Mouse (Mus musculus): ENCODE measurements around the gene Sgms1.
"Not testable (repeated sequence)": the region's sequence is repeated elsewhere in the genome, so short reads cannot be mapped to it uniquely, and the experiment has no call there.

The Sgms1 gene

DNA sequence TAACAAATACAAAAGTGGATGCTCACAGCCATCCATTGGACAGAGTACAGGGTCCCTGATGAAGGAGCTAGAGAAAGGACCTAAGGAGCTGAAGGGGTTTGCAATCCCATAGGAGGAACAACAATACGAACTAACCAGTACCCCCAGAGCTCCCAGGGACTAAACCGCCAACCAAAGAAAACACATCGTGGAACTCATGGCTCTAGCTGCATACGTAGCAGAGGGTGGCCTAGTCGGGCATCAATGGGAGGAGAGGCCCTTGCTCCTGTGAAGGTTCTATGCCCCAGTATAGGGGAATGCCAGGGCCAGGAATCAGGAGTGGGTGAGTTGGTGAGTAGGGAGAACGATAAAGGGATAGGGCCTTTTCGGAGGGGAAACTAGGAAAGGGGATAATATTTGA is 31.5 kb downstream of the Sgms1 start:
- not testable (repeated sequence) for DNase-seq (ENCODE audit: low spot score in 2 of 2)

- DNase-seq (ENCODE audit: low spot score in 2 of 2) = no peak
Observed at GRCm38 (mm10) chr19:32356166-32356565, 33.3 kb downstream of the Sgms1 start.

DNA sequence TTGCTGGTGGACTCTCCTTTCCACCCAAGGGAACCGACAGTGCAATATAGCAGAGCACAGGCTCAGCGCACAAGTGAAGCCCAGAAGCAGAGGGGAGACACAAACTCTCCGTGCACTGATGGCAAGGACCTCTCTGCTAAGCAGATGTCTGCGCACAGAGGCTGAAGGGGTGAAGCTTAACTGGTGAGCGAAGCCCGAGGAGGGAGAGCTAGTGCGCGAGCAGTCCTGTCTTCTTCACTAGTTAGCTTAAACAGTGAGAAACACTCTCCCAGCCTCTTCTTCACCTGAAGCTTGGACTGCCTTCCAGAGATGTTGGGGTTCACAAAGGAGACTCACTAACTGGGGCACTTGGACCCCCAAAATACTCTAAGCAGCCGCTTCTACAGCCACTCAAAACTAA is 36.1 kb downstream of the Sgms1 start:
- DNase-seq (ENCODE audit: low spot score in 2 of 2) = no peak

GRCm38 (mm10) chr19:32348955-32349654 is 40.4 kb downstream of the Sgms1 start:
- no peak for DNase-seq (ENCODE audit: low spot score in 2 of 2)

DNA sequence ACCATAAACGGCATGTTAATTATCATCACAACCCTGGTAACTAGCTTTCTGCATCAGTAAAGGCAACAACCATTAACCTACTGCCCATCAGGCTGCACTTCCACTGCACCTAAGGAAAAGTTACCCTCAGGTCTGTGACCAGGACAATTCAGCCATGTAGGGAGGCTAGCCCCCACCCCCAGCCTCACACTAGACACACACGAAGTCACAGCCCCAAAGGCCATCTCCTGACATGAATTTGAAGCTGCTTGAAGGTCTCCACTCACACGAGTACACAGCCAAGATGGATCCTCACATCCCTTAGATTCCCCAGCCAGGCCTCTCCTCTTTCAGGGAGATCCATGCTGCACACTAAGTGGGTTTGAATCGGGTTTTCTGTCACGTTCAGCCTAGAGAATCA is 42.0 kb downstream of the Sgms1 start:
- no peak for DNase-seq (ENCODE audit: low spot score in 2 of 2)

DNA sequence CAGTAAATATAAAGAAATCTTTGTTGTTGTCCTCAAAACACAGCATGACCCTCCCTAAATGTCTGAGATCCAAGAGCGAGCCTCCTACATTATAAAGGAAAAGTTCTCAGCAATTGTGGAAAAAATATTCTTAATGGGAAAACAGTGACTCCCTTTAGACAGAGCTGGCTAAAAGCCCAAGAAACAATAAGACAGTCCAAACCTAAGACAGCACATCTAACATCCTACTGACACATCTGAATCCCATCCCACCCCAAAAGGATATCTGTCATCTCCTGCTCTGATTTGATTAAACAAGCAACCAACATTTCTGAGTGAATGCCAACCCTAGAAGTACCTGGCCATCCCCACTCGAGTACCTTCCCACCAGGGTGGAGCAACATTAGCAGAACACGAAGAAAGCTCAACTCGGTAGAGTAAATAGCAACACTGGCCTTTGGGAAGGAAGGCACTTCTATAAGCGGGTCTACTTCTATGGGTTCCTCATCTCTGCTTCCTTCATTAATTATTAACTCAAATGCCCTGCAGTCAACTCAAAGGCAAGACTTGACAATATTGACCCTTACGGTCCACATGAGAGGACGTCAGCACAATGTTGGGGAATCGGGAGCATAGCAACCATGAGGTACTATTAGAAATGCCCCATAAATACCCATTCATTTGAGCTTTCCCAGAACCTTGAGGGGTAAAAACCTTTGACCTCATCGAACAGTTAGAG is 42.7 kb downstream of the Sgms1 start:
- no peak for DNase-seq (ENCODE audit: low spot score in 2 of 2)

DNA sequence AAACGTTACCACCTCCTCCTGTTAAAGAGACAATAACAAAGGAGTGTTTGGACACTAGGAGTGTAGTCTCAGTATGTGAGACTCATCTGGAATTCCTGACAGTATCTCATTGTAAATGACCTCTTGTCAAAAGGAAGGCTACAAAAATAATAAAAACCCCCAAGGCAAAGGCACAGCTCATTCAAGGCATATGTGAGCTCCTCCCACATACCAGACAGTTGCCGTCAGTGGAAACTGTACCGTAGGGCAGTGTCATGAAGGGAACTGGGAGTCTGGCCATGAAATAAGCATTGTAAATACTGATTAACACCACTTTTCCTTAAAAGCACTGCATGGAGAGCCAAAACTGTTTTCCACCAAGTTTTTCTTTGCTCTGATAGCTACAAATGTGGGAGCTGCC is 43.3 kb downstream of the Sgms1 start:
- no peak for DNase-seq (ENCODE audit: low spot score in 2 of 2)

GRCm38 (mm10) chr19:32345181-32345745 is 44.3 kb downstream of the Sgms1 start:
- DNase-seq (ENCODE audit: low spot score in 2 of 2) = no peak

GRCm38 (mm10) chr19:32344738-32345121 is 44.8 kb downstream of the Sgms1 start:
- peak in 1 of 2 experiments; percentile 39 for DNase-seq (ENCODE audit: low spot score in 2 of 2)

GRCm38 (mm10) chr19:32343937-32344737 is 45.4 kb downstream of the Sgms1 start:
- no peak for DNase-seq (ENCODE audit: low spot score in 2 of 2)

DNA sequence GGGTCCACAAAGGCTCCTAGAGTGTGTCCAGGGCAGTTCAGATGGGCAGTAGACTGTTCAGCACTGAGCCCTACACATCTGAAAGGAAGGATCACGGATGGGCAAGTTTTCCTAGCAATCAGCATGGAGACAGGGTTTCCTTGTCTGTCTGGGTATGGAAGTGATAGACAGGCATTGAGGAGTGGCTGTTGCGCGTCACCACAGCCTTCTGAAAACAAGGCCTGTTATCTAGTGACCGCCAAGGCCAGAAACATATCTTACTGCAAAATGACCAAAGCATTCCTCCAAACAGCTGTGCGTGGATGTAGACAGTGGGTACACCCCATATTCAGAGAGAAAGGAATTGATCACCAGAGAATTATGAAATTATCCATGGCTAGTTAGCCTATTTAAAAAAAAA is 47.1 kb downstream of the Sgms1 start:
- DNase-seq (ENCODE audit: low spot score in 2 of 2) = no peak

DNA sequence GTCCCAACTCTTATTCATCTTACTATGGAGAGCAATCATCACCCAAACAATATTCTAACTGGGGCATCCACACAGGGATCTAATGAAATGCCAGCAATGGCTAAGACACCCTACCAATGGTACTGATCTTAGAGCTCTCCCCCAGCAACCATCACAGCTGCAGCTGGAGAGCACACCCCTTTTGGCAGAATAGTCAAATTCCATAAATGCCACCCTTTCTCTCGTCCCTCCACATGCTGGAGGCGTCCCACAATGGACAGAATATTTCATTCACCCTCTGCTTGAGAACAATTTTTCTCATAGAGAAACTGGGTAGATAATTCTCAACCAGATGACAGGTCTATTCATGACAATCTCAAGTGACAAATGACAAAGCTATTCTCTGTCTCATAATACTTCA is 48.4 kb downstream of the Sgms1 start:
- no peak for DNase-seq (ENCODE audit: low spot score in 2 of 2)

GRCm38 (mm10) chr19:32340168-32340567 is 49.3 kb downstream of the Sgms1 start:
- DNase-seq (ENCODE audit: low spot score in 2 of 2) = no peak

GRCm38 (mm10) chr19:32337708-32338107 is 51.8 kb downstream of the Sgms1 start:
- no peak for DNase-seq (ENCODE audit: low spot score in 2 of 2)

GRCm38 (mm10) chr19:32334751-32335150 is 54.8 kb downstream of the Sgms1 start:
- DNase-seq (ENCODE audit: low spot score in 2 of 2) = no peak

DNA sequence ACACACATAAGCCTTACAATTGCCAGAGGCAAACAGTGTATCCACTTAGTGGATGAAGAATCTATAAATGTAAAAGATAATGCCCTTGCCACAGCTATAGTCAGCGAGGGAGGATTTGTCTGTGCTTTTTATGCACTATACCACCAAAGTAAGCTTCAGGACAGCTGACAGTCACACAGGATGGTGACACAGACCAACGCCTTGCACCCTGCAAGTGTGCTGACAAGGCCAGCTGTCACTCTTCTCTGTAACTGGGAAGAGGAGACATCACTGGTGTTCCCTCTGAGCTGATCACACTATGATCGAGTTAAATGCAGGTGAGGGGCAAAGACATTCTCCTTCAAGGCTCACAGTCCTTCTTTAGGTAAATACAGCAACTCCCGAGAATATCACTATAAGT is 56.0 kb downstream of the Sgms1 start:
- DNase-seq (ENCODE audit: low spot score in 2 of 2) = no peak

DNA sequence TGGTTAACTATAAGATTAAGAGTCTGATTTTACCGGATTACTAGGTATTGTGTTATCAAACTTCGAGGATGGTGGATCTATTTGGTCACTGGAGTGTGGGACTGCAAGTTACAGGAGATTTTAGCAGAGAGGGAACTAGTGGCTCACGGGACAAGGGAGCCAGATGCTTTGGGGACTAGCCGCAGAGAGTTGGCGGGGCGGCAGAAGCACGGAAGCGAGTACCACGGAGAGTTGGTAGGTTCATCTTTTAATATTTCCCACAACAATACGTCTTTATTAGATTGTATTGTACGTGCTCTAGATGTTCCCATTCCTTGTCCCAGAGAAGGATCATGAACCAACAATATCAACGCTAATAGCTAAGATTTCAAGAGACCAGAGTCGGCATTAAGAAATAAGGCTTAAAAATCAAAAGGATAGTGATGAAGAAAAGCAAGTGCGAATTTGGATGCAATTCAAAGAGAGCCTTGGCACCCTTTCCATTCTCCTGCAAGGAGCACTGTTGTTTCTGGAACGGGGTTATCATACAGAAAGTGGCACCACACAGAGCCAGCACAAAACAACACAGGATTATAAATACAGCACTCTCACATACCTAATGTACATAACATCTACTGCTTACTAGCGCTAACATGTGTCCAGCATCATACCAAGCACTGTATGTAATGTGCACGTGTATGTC is 56.6 kb downstream of the Sgms1 start:
- DNase-seq (ENCODE audit: low spot score in 2 of 2) = no peak

DNA sequence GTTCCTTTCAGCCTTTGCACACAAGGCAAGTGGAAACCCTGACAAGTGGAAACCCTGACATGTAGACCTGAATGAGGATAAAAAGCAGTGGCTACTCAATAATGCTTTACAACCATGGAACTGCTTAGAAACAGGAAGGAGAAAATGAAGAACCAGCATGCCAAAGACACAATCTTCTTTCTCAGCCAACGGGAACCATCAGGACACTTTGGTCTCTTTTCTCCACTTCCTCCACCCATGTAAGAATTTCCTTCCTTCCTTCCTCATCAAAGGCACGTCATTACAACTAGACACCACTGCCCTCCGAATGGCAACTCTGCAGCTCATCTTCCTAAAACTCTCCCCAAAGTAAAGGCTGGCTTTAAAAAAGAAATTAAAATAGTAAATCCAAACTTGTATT is 59.3 kb downstream of the Sgms1 start:
- DNase-seq (ENCODE audit: low spot score in 2 of 2) = no peak

- no peak for DNase-seq (ENCODE audit: low spot score in 2 of 2)
Observed at GRCm38 (mm10) chr19:32329511-32329910, 60.0 kb downstream of the Sgms1 start.

DNA sequence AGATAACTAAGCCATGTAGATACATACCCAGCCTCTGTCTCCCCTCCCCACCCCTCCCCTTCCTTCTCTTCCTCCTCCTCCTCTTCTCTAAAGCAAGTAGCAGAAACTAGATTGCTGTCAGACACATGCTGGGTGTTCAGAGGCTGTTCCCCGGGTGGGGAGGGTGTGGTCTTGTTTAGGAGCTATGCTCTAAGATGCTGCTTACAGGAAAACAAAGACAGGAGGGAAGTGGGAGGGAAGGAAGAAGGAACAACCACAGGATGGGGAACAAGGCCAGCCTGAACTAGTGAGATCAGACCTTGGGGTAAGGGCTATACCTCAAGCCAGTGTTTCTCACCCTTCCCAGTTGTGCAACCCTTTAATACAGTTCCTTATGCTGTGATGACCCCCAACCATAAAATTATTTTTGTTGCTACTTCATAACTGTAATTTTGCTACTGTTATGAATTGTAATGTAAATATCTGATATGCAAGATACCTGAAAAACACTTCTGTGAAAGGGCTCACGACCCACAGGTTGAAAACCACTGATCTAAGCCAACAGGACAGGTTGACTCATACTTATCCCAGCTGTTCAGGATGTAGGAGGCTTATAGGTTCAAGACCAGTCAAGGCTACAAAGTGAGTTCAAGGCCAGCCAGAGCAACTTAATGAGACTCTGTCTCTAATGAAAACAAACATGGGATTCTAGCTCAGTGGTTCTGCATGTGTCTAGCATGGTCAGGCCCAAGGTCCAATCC is 61.3 kb downstream of the Sgms1 start:
- DNase-seq (ENCODE audit: low spot score in 2 of 2) = no peak

GRCm38 (mm10) chr19:32326621-32327021 is 62.9 kb downstream of the Sgms1 start:
- no peak for DNase-seq (ENCODE audit: low spot score in 2 of 2)
